Mouse (Mus musculus): ENCODE data around the gene Ttc5. TPM values are rescaled to one million over a fixed set of nuclear protein-coding genes. Genes with fewer than 3 reads are reported as not detected.
A peak's percentile ranks its signal among the peaks of the same experiment; 100 is the strongest.
"Not testable (repeated sequence)": the region's sequence is repeated elsewhere in the genome, so short reads cannot be mapped to it uniquely, and the experiment has no call there.

The Ttc5 gene
- 10 to 100 TPM; 79.6 to 89.0 TPM for total RNA-seq (2021)

- intact Hi-C loops (cut with DNase I), result no loop called here
- DNase-seq, result peak; percentile 88
Observed at GRCm38 (mm10) chr14:50785251-50785637, at the start of gene Ttc5. Gene Ttc5 (minus strand): TSS chr14:50785519.

DNA sequence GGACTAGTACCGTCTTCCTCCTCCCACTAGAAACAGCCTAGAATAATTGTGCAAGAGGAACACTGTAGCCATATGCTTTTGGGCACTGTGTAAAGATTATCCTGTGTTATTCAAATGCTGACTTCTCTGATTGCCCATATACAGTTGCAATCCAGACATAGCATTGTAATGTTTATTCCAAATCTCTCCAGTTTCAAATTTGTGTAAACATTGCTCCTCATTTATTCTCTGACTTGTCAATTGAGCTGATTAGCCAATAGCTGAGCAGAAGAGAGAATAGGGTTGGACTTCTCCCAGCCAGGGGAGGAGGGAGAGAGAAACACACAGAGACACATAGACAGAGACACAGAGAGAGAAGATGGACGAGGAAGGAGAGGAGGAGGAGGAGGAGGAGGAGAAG lies 49.1 kb upstream of the Ttc5 start:
- DNase-seq, result no peak
- intact Hi-C loops (cut with DNase I), result no loop called here

GRCm38 (mm10) chr14:50833964-50834363 lies 48.6 kb upstream of the Ttc5 start:
- DNase-seq, result peak; percentile 28
- intact Hi-C loops (cut with DNase I), result no loop called here

- intact Hi-C loops (cut with DNase I), result no loop called here
Observed at GRCm38 (mm10) chr14:50829878-50830277, 44.6 kb upstream of the Ttc5 start.

DNA sequence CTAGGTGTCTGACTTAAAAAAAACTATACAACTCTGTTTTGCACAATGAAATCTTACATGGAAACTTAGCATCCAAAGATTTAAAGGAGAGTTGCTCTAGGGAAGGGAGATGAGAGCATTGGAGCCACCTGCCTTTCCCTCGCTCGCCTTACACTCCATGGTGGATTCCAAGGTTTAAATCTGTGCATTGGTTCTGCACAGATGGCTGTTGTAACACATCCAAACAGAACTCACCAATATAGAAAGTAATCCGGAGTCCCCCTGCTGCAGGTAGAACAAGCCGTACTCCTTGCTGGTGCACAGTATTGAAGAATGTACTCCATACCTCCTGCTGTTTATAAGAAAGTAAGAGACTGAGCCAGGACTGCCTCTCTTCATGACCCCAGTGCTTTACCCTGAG lies 41.3 kb upstream of the Ttc5 start:
- intact Hi-C loops (cut with DNase I), result no loop called here
- DNase-seq, result no peak

More at GRCm38 (mm10) chr14:50829878-50830277, 44.6 kb upstream of the Ttc5 start:
- DNase-seq, result no peak

DNA sequence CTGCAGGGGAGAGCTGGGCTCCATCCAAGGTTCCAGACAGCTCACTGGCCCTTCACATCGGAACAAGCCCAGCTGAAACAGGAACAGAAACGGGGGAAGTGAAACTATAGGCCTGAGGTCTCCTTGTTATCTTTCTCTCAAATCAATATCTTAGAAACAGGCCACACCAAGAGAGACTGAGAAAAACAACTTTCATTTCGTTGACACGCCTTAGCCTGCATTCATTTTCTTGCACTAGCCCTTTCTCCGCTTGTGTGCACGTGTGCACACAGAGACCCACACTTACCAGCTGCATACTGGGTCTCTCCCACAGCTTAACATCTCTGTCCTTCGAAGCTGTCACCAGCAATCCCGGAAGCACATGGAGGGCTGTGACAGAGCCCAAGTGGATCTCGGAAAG lies 38.9 kb upstream of the Ttc5 start:
- no peak for DNase-seq
- intact Hi-C loops (cut with DNase I), result no loop called here

DNA sequence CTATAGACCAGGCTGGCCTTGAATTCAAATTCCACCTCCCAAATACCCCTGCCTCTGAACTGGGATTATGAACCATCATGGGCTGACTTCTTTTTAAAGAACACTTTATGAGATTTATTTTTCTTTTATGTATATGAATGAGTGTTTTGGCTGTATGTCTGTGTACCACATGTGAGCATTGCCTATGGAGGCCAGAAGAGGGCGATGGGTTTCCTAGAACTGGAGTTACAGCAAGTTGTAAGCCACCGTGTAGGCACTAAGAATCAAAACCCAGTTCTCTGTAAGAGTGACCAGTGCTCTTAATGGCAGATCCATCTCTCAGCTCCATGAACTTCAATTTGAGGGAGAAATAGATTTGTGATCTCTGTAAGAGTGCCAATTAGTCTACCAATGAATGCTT lies 37.9 kb upstream of the Ttc5 start:
- no peak for DNase-seq
- intact Hi-C loops (cut with DNase I), result no loop called here

DNA sequence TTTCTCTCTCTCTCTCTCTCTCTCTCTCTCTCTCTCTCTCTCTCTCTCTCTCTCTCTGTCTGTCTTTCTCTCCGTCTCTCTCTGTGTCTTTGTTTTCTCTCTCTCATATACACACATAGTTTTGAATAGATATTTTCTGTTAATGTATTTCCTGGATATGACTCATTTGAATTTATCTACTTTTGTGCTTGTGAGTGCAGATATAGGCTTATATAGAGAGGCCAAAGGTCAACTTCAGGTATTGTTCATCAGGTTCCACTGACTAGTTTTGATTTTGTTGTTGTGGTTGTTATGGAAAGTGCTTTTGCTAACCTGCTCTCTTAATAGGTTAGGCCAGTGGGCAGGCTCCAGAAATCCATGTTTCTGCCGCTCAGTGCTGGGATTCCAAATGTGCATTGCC lies 27.7 kb upstream of the Ttc5 start:
- intact Hi-C loops (cut with DNase I), result no loop called here
- DNase-seq, result no peak

GRCm38 (mm10) chr14:50807487-50808072 lies 22.3 kb upstream of the Ttc5 start, which contains the start of the genes Ccnb1ip1 and Parp2:
Gene Ccnb1ip1 (minus strand): TSS chr14:50807732.
Gene Parp2 (plus strand): TSS chr14:50807841.
- intact Hi-C loops (cut with DNase I), result loop anchor here (2.0 to 10.0 kb wide), 2 partner anchors 117 to 257 kb away; partner anchors contain the start of genes Apex1 and Osgep
- peak; percentile 93 for DNase-seq

DNA sequence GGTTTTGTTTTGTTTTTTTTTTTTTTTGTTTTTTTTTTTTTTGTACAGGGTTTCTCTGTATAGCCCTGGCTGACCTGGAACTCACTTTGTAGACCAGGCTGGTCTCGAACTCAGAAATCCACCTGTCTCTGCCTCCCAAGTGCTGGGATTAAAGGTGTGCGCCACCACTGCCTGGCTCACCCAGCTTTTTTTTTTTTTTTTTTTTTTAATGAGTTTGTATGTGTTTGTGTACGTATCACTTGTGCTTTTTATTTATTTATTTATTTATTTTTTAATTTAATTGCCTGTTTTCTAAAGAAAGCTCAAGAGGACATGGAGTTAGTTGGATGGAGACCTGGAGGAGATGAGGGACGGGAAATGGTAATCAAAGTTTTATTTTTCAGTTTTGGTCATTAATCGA lies 21.1 kb upstream of the Ttc5 start:
- not testable (repeated sequence) for DNase-seq
- intact Hi-C loops (cut with DNase I), result loop anchor here (2.0 to 10.0 kb wide), 2 partner anchors 118 to 258 kb away; partner anchors contain the start of genes Apex1 and Osgep

DNA sequence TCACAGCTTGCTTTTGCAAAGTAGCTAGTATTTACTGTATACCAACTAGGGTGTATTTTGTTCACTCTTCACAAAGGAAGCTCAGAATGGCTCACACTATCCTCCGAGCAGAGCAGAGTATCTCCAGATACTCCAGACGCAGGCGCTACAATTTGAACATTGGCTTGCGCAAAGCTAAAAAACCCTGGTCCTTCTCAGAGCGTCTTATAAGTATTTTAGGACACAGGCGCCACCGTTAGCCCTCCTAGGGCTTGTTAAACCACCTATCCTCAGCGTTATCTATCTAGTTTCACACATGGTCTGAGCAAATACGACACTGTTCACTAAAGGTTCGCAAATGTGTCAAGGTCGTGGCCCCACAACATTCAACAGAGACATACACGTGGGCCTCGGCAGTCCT lies 19.4 kb upstream of the Ttc5 start:
- intact Hi-C loops (cut with DNase I), result loop anchor here (5.0 to 10.0 kb wide), 2 partner anchors 120 to 283 kb away; partner anchors contain the start of genes Apex1 and Osgep

DNA sequence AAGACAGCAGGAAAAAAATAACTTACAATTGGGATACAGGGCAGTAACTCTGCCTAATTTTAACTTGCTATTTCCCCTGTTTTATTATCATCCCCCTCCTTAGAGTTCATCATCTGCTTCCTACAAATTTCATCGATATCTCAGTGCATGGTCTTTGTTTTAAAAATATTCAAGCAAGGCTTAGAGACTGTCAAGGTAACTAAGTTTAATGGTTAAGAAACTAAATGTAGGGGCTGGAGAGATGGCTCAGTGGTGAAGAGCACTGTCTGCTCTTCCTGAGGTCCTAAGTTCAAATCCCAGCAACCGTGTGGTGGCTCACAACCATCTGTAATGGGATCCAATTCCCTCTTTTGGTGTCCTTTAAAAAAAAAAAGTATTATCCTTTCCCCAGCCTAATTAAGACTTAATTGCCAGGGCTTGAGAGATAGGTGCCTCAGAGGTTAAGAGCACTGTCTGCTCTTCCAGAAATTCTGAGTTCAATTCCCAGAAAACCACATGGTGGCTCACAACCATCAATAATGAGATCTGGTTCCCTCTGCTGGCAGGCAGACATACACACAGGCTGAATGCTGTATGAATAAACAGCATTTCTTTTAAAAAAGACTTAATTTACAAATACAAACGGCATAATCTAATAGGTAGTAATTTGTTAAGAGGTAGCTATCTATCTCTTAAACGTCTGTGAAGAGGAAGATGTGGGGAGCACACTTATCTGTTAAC lies 17.7 kb upstream of the Ttc5 start:
- DNase-seq, result no peak
- intact Hi-C loops (cut with DNase I), result loop anchor here (5.0 to 10.0 kb wide), 2 partner anchors 122 to 284 kb away; partner anchors contain the start of genes Apex1 and Osgep

More for the DNA sequence above, 19.4 kb upstream of the Ttc5 start:
- DNase-seq, result no peak

DNA sequence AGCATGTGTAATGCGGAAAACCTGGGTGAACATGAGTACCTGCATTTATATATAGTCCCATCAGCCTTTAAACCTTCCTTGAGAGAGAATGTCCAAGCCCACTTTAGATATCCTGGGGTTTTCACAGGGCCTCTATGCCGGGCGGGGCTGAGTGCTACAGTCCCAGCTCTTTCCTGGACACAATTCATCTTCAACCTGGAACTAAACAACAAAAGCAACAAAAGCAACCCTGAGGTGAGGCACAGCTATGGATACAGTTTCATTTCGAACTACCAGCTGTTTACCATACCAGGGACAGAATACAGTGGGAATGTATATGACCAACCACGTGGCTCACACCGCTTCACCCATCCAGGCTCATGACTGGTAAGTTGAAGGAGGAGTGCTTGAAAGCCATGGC lies 17.1 kb upstream of the Ttc5 start:
- intact Hi-C loops (cut with DNase I), result loop anchor here (5.0 to 10.0 kb wide), 2 partner anchors 122 to 285 kb away; partner anchors contain the start of genes Apex1 and Osgep
- DNase-seq, result no peak

GRCm38 (mm10) chr14:50799502-50800259 lies 14.4 kb upstream of the Ttc5 start:
- intact Hi-C loops (cut with DNase I), result loop anchor here (5.0 to 10.0 kb wide), 2 partner anchors 125 to 288 kb away; partner anchors contain the start of genes Apex1 and Osgep
- peak; percentile 19 for DNase-seq

- intact Hi-C loops (cut with DNase I), result no loop called here
Observed at GRCm38 (mm10) chr14:50798512-50798911, 13.2 kb upstream of the Ttc5 start.

GRCm38 (mm10) chr14:50796464-50796863 lies 11.1 kb upstream of the Ttc5 start:
- no peak for DNase-seq
- intact Hi-C loops (cut with DNase I), result no loop called here

More at GRCm38 (mm10) chr14:50798512-50798911, 13.2 kb upstream of the Ttc5 start:
- no peak for DNase-seq

GRCm38 (mm10) chr14:50795965-50796364 lies 10.6 kb upstream of the Ttc5 start:
- intact Hi-C loops (cut with DNase I), result no loop called here
- no peak for DNase-seq

GRCm38 (mm10) chr14:50795261-50795935 lies 10.1 kb upstream of the Ttc5 start:
- intact Hi-C loops (cut with DNase I), result no loop called here
- no peak for DNase-seq

DNA sequence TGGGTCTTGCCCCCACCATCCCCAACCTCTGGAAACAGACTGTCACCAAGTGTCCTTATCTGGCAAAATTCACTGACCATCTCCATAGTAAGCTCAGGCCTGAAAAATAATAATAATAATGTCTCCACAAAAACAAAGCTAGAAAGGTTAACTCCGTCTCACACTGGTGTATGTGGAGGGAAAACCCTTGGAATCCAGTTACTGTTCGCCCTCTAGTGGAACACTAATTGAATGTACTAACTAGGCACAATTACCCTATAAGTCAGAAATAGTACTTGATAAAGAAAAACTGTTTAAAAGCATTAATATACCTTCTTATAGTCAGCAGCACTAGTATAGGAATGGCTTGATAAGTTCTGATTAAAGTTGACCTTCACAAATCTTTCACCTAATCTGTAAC lies 2.8 kb upstream of the Ttc5 start:
- intact Hi-C loops (cut with DNase I), result no loop called here
- no peak for DNase-seq
